Mouse (Mus musculus) midbrain, embryonic 16.5 days (tissue): Measurements from ENCODE around the gene Zfp3. TPM values are rescaled to one million over a fixed set of nuclear protein-coding genes. Genes with fewer than 3 reads are reported as not detected.

Experiments used
- ATAC-seq: fragments of 200-750 bp; cut with Nextera tagmentation; 2 replicates; pipeline ENCODE4 v1.8.0; 2017; ENCODE audit warnings: moderate TSS enrichment
- H3K27ac ChIP-seq: fragments of 300-500 bp; sonication (generic); 2 replicates; pipeline ENCODE4 v1.5.1; 2014; ENCODE audit warnings: mild to moderate bottlenecking, low read length, mixed read lengths
- H3K27me3 ChIP-seq: fragments of 300-500 bp; sonication (generic); 2 replicates; pipeline ENCODE4 v1.6.1; 2014; ENCODE audit warnings: low read depth, low read length, mixed read lengths; ENCODE audit not compliant: control insufficient read depth, insufficient read depth
- H3K36me3 ChIP-seq: fragments of 300-500 bp; sonication (generic); 2 replicates; pipeline ENCODE4 v1.6.1; 2014; ENCODE audit warnings: mild to moderate bottlenecking, low read length, moderate library complexity, mixed read lengths; ENCODE audit not compliant: control insufficient read depth, insufficient read depth
- H3K4me1 ChIP-seq: fragments of 300-500 bp; sonication (generic); 2 replicates; pipeline ENCODE4 v1.6.1; 2014; ENCODE audit warnings: mild to moderate bottlenecking, low read length, mixed read lengths; ENCODE audit not compliant: control insufficient read depth, insufficient read depth
- H3K4me2 ChIP-seq: fragments of 300-500 bp; sonication (generic); 2 replicates; pipeline ENCODE4 v1.6.1; 2014; ENCODE audit warnings: mild to moderate bottlenecking, low read length, mixed read lengths
- H3K4me3 ChIP-seq: fragments of 300-500 bp; sonication (generic); 2 replicates; pipeline ENCODE4 v1.5.1; 2014; ENCODE audit warnings: low read depth, mild to moderate bottlenecking, low read length, moderate library complexity, mixed read lengths
- H3K9ac ChIP-seq: fragments of 300-500 bp; sonication (generic); 2 replicates; pipeline ENCODE4 v1.6.1; 2014; ENCODE audit warnings: low read depth, low read length, mixed read lengths
- H3K9me3 ChIP-seq: fragments of 300-500 bp; sonication (generic); replicated peaks from 2 replicates; pipeline ENCODE4 v1.6.1; 2014; ENCODE audit warnings: mild to moderate bottlenecking, low read length, mixed read lengths; ENCODE audit not compliant: control insufficient read depth, poor library complexity, severe bottlenecking
- WGBS: fragments of 180-500 bp; shearing (Covaris S2); extraction: QIAGEN DNeasy Blood & Tissue Kit; methylation state at CpG from one replicate; pipeline ENCODE4 v1.1.7; 2014; 5-methylcytosine and 5-hydroxymethylcytosine counted together
- polyA plus RNA-seq: library from polyadenylated mRNA; unstranded; fragments of >200 nt; fragmentation: Nextera tagmentation; extraction: Ambion mirVana; gene quantifications from 2 replicates; pipeline ENCODE4 v1.2.1, GENCODE M21; 2015

Gene Zfp3
- polyA plus RNA-seq, 1 experiment from 2014 or later, result 14.6 TPM

GRCm38 (mm10) chr11:70731178-70731577, 32.8 kb upstream of the Zfp3 start:
- WGBS, result 56% methylated on average over 5 of the region's 5 CpGs
- Histone ChIP-seq H3K4me1 (no peaks in the 10 kb centered on the region), H3K4me3 (no peak overlapping the region), H3K36me3 (peaks cover 19% of the 10 kb centered on the region), H3K27me3 (no peaks in the 10 kb centered on the region), H3K27ac (peak overlapping the region; percentile 26; the same call in 1 of the 2 replicates), H3K9ac (no peak overlapping the region), H3K4me2 (no peak overlapping the region), H3K9me3 (no peaks in the 10 kb centered on the region)
- ATAC-seq, result no peak

- no peaks in the 10 kb centered on the region for H3K9me3 ChIP-seq
- H3K36me3 ChIP-seq, result peaks cover 4% of the 10 kb centered on the region
- no peak overlapping the region for H3K9ac ChIP-seq
- H3K27ac ChIP-seq, result no peak overlapping the region
- no peak overlapping the region for H3K4me2 ChIP-seq
- H3K27me3 ChIP-seq, result no peaks in the 10 kb centered on the region
- no peak for ATAC-seq
- H3K4me1 ChIP-seq, result no peaks in the 10 kb centered on the region
- WGBS, result 75% methylated on average over 5 of the region's 5 CpGs
- no peak overlapping the region for H3K4me3 ChIP-seq
These were observed 30.8 kb upstream of the Zfp3 start for GRCm38 (mm10) chr11:70733256-70733655.

- ATAC-seq, result no peak
- Histone ChIP-seq H3K4me3 (no peak overlapping the region), H3K4me1 (no peaks in the 10 kb centered on the region), H3K4me2 (no peak overlapping the region), H3K27ac (no peak overlapping the region), H3K27me3 (no peaks in the 10 kb centered on the region), H3K36me3 (no peaks in the 10 kb centered on the region), H3K9ac (no peak overlapping the region), H3K9me3 (no peaks in the 10 kb centered on the region)
- WGBS, result 81% methylated on average over 5 of the region's 5 CpGs
These were observed 26.3 kb upstream of the Zfp3 start for GRCm38 (mm10) chr11:70737749-70738148.

DNA sequence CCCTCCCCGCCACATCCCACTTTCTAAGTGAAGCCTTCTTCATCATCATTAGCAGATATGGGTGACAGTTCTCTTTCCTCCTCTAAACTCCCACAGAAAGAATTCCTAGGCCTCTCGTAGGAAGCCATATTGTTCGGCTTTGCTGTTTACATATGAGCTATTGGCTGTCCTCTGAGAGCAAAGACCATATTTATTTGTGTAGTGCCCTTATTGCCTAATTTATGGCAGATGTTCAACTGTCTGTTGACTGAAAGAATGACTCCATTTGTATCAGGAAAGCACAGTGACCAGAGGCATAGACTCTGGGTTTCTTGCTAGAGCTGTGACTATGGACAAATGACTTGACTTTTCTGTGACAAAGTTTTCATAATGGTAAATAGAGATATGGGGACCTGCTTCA, 22.4 kb upstream of the Zfp3 start:
- H3K9me3 ChIP-seq, result no peaks in the 10 kb centered on the region
- H3K4me2 ChIP-seq, result no peak overlapping the region
- H3K27ac ChIP-seq, result no peak overlapping the region
- H3K9ac ChIP-seq, result no peak overlapping the region
- H3K27me3 ChIP-seq, result no peaks in the 10 kb centered on the region
- WGBS, result 92% methylated on average over 3 of the region's 3 CpGs
- no peaks in the 10 kb centered on the region for H3K4me1 ChIP-seq
- no peaks in the 10 kb centered on the region for H3K36me3 ChIP-seq
- no peak for ATAC-seq
- H3K4me3 ChIP-seq, result no peak overlapping the region

DNA sequence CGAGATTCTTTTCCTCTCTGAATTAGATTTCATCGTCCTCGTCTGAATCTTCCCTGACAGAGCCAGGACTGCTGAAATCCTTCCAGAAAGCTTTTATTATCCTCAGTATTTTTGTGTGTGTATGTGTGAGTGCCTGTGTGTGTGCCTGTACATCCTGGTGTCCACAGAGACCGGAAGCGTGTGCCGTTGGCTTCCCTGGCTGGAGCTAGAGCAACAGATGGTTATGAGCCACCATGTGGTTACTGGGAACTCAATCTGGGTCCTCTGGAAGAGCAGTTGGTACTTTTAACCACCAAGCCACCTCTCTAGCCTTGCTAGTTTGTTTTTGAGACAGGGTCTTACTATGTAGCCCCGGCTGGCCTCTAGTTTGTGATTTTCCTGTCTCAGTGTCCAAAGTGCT, 21.9 kb upstream of the Zfp3 start:
- H3K27me3 ChIP-seq, result no peaks in the 10 kb centered on the region
- H3K4me2 ChIP-seq, result no peak overlapping the region
- no peak overlapping the region for H3K9ac ChIP-seq
- H3K4me1 ChIP-seq, result no peaks in the 10 kb centered on the region
- no peaks in the 10 kb centered on the region for H3K9me3 ChIP-seq
- H3K36me3 ChIP-seq, result no peaks in the 10 kb centered on the region
- H3K27ac ChIP-seq, result no peak overlapping the region
- no peak for ATAC-seq
- no peak overlapping the region for H3K4me3 ChIP-seq
- 88% methylated on average over 7 of the region's 7 CpGs for WGBS

DNA sequence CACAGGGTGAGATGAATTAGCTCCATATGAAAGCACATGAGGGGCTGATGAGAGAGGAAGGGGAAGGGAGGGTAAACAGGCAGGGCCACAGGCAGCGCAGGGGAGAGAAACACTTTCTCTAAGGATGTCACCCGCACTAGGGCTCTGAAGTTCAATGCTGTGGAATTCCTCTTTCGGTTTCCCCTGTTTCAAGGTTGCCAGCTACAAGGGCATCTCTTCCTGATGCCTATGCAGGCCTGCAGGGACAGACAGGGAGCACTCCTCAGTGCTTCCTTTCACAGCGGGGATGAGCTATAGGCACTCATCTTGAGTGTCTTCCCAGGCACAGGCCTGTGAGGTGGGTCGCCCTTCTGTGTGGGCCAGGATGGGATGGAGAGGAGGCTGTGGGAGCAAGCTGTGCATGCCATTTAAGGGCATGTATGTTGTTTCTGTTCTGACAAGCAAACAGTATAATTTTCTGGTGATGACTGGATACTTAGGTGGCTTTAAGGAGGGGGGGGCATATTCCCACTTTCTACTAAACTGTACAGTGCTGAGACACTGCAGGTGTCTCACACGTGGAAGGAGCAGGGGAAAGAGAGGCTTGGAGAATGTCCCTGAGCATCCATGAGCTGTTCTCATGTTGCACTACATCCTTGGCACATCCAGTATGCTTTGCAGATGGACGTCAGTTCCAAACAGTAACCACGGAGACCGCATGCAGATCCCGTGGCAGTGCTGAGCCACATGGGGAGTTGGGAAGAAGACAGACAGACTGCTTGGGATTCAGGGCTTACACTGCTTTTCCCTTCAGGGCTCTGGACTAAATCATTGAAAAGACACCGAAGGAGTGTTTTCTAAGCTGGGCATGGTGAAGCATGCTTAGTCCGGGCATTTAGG, 21.2 kb upstream of the Zfp3 start:
- Histone ChIP-seq H3K4me1 (no peaks in the 10 kb centered on the region), H3K4me2 (no peak overlapping the region), H3K9ac (no peak overlapping the region), H3K27me3 (no peaks in the 10 kb centered on the region), H3K27ac (no peak overlapping the region), H3K36me3 (no peaks in the 10 kb centered on the region), H3K9me3 (no peaks in the 10 kb centered on the region), H3K4me3 (no peak overlapping the region)
- WGBS, result 74% methylated on average over 12 of the region's 12 CpGs
- ATAC-seq, result no peak

GRCm38 (mm10) chr11:70745636-70746035, 18.4 kb upstream of the Zfp3 start:
- Histone ChIP-seq H3K36me3 (no peaks in the 10 kb centered on the region), H3K9me3 (no peaks in the 10 kb centered on the region), H3K27ac (no peak overlapping the region), H3K9ac (no peak overlapping the region), H3K4me2 (no peak overlapping the region), H3K27me3 (no peaks in the 10 kb centered on the region), H3K4me1 (no peaks in the 10 kb centered on the region), H3K4me3 (no peak overlapping the region)
- WGBS, result 84% methylated on average over 7 of the region's 7 CpGs
- no peak for ATAC-seq

- no peaks in the 10 kb centered on the region for H3K4me1 ChIP-seq
- no peak for ATAC-seq
- H3K4me3 ChIP-seq, result no peak overlapping the region
- 88% methylated on average over 4 of the region's 4 CpGs for WGBS
- no peak overlapping the region for H3K4me2 ChIP-seq
- no peaks in the 10 kb centered on the region for H3K27me3 ChIP-seq
- no peak overlapping the region for H3K9ac ChIP-seq
- H3K36me3 ChIP-seq, result no peaks in the 10 kb centered on the region
- no peak overlapping the region for H3K27ac ChIP-seq
- no peaks in the 10 kb centered on the region for H3K9me3 ChIP-seq
These were observed 16.0 kb upstream of the Zfp3 start for GRCm38 (mm10) chr11:70747876-70748545.

- no peak for ATAC-seq
- H3K4me3 ChIP-seq, result no peak overlapping the region
- no peak overlapping the region for H3K9ac ChIP-seq
- H3K4me2 ChIP-seq, result no peak overlapping the region
- 88% methylated on average over 4 of the region's 4 CpGs for WGBS
- H3K27me3 ChIP-seq, result no peaks in the 10 kb centered on the region
- no peaks in the 10 kb centered on the region for H3K36me3 ChIP-seq
- H3K9me3 ChIP-seq, result no peaks in the 10 kb centered on the region
- no peaks in the 10 kb centered on the region for H3K4me1 ChIP-seq
- no peak overlapping the region for H3K27ac ChIP-seq
These were observed 11.5 kb upstream of the Zfp3 start for GRCm38 (mm10) chr11:70752337-70753017.
